Comparison of ENCODE assay signal across 10 mouse cellular contexts in genomic region chr14:31228234-31228633, GRCm38 (mm10). TPM values are rescaled to one million over a fixed set of nuclear protein-coding genes. Genes with fewer than 3 reads are reported as not detected.
DNase-seq lines count a peak whose midpoint lies in the region; TF ChIP-seq lines count a peak whose summit lies in the region.
"Had no signal": no experiment of that assay in that cellular context is flagged by ENCODE, and none has a peak within 500 bp of the region (broad histone marks: within the 10 kb centered on the region; RNA-seq: fewer than 3 reads in every experiment).

No protein-coding gene starts in this region.

- peak; percentile 34 for DNase-seq in kidney, adult 18-20 months
- no peak for DNase-seq in kidney, postnatal 10 days
- DNase-seq in R1 (ENCODE audit: low read depth, low spot score) = peak; percentile 58
- peak; percentile 76 for DNase-seq in kidney, adult 2 months
- peak; percentile 80 for DNase-seq in lung, postnatal 25 days (ENCODE audit: low spot score)
- no peak for DNase-seq in thymus, postnatal 4 days
- DNase-seq in left cerebral cortex, adult 8-10 months (ENCODE audit: low spot score in 2 of 2) = no peak
- no peak for DNase-seq in frontal cortex, postnatal 14 days (ENCODE audit: low spot score in 2 of 2)

- no peak for TF ChIP-seq POLR2A in kidney, adult 2 months (IDR thresholded peaks at IDR 0.05; ENCODE audit: low read depth, low read length)

- H3K27me3 ChIP-seq in kidney, adult 2 months (replicated peaks; ENCODE audit: control insufficient read depth, insufficient read depth, low read length) = no peaks in the 10 kb centered on the region
- H3K27me3 ChIP-seq: limb, embryonic 15.5 days had no signal

- WGBS in kidney, adult 2 months = 50% methylated on average over 6 of the region's 6 CpGs

- no peaks in the 10 kb centered on the region for H3K4me1 ChIP-seq in kidney, adult 2 months (ENCODE audit: control insufficient read depth, insufficient read depth, low read length)

- H3K4me3 ChIP-seq in kidney, adult 2 months (ENCODE audit: insufficient read depth, low read depth, low read length) = no peak overlapping the region
- H3K4me3 ChIP-seq: limb, embryonic 15.5 days had no signal

- no peak for TF ChIP-seq CTCF in kidney, adult 2 months (conservative IDR thresholded peaks at IDR 0.05; ENCODE audit: insufficient read depth, insufficient read length, low read depth, low read length)

- H3K36me3 ChIP-seq in kidney, adult 2 months (ENCODE audit: control insufficient read depth, insufficient read depth, low read length) = no peaks in the 10 kb centered on the region
- H3K36me3 ChIP-seq: limb, embryonic 15.5 days had no signal

- H3K27ac ChIP-seq in kidney, adult 2 months (ENCODE audit: insufficient read depth, low read depth, low read length) = peak overlapping the region; percentile 46

RNA-seq across cellular contexts. Expression of gene Sema3g, which starts 10.6 kb away (rescaled TPM):
- 34.2 and 38.8 TPM in 2 replicates for polyA plus RNA-seq in kidney, adult 2 months (2012; rRNA removed)
- total RNA-seq in left cerebral cortex, adult 8-10 months (2022) = 1 to 10 TPM; 5.0 to 6.0 (median 5.7) TPM

RNA-seq across cellular contexts. Expression of gene Nisch, which starts 11.5 kb away (rescaled TPM):
- 244 and 277 TPM in 2 replicates for polyA plus RNA-seq in kidney, adult 2 months (2012; rRNA removed)
- 100 to 1,000 TPM; 363 to 424 (median 392) TPM for total RNA-seq in left cerebral cortex, adult 8-10 months (2022)

RNA-seq across cellular contexts. Expression of gene Tnnc1, which starts 20.1 kb away (rescaled TPM):
- 2.1 and 9.1 TPM in 2 replicates for polyA plus RNA-seq in kidney, adult 2 months (2012; rRNA removed)
- total RNA-seq in left cerebral cortex, adult 8-10 months (2022) = 10 to 100 TPM; 19.5 to 22.6 (median 19.7) TPM
- total RNA-seq: MEL had no signal

RNA-seq across cellular contexts. Expression of gene Phf7, which starts 22.9 kb away (rescaled TPM):
- 7.3 and 7.5 TPM in 2 replicates for polyA plus RNA-seq in kidney, adult 2 months (2012; rRNA removed)
- 1 to 10 TPM; 5.1 to 6.3 (median 5.7) TPM for total RNA-seq in left cerebral cortex, adult 8-10 months (2022)

RNA-seq across cellular contexts. Expression of gene Bap1, which starts 23.0 kb away (rescaled TPM):
- polyA plus RNA-seq in kidney, adult 2 months (2012; rRNA removed) = 58.9 and 65.9 TPM in 2 replicates
- total RNA-seq in left cerebral cortex, adult 8-10 months (2022) = 100 to 1,000 TPM; 131 to 140 (median 137) TPM

Comparison
In these comparisons a context has a peak if more than half of its experiments do, and no peak if none do; other contexts are left out.
1. DNase-seq: peak in kidney, adult 18-20 months (single experiment), R1 (single experiment), kidney, adult 2 months (single experiment) and lung, postnatal 25 days (single experiment); none in kidney, postnatal 10 days (single experiment), thymus, postnatal 4 days (single experiment), left cerebral cortex, adult 8-10 months (0 of 2) and frontal cortex, postnatal 14 days (0 of 2).